Mouse (Mus musculus): ENCODE measurements at regions not wholly inside any gene's neighbourhood (a gene's known extent, or its start where the extent isn't known, plus 50 kb on each side); places are given as distances from the start of the nearest gene placed in this dataset.
"Not testable (repeated sequence)": the region's sequence is repeated elsewhere in the genome, so short reads cannot be mapped to it uniquely, and the experiment has no call there.

- DNase-seq (ENCODE audit: low spot score); H3K36me3 ChIP-seq (replicated peaks); H3K4me3 ChIP-seq; H3K27ac ChIP-seq (replicated peaks); H3K4me1 ChIP-seq; H3K27me3 ChIP-seq (replicated peaks; ENCODE audit: low read depth, poor library complexity, severe bottlenecking); H3K9me3 ChIP-seq: not testable (repeated sequence)
- 94% methylated on average over 15 of the region's 15 CpGs for WGBS
These were observed 731.6 kb upstream of the Pcdh10 start for GRCm38 (mm10) chr3:44646600-44646999.

DNA sequence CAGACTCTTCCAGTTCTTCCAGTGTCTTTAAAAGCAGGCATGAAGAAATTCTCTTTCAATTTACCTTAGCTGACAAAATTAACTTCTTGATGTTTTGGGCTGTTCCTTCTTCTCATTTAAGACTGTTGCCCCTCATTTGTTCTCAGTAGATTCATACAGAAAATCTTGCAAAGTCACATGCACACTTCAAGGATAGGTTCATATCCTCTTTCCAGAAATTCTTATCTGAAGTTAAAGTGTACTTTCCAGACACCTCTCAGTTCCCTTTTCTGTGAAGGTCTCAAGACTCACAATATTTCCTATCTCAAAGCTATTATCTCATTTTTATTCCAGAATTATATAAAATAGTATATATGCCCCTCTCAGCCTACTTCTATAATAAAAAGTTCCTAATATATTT lies 681.8 kb upstream of the Pcdh10 start:
- Histone ChIP-seq H3K4me3 (no peak overlapping the region), H3K27ac (replicated peaks) (no peak overlapping the region), H3K9me3 (no peaks in the 10 kb centered on the region), H3K36me3 (replicated peaks) (no peaks in the 10 kb centered on the region), H3K27me3 (replicated peaks; ENCODE audit: low read depth, poor library complexity, severe bottlenecking) (no peaks in the 10 kb centered on the region), H3K4me1 (no peaks in the 10 kb centered on the region)
- DNase-seq (ENCODE audit: low spot score), result no peak

DNA sequence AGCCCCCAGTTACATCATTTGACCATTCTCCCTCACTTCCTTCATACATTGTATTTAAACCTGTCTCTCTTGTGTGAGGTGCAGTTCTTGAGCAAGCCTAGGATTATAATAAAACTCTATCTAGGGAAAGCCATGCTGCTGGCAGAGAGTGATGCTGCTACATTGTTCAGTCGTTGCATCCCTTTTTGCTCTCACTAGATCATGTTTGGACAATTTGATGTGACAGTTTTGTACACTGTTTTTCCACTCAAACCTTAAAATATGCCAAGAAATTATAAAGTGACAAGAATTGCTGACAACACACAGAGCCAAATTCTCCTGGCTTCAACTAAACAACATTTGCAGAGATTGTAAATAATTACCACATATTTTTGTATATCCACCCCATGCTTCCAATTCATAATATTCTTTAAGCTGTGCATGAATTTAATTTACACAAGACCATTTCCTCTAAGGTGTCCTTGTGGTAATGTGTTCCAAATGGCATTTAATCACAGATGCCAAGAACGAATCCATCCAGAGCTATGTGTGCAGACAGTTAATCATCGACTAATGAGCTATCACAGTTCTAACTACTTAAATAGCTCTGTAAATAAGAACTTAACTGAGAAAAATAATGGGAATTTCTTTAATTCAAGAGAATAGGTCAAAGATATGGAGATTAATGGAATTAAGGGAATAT lies 681.1 kb upstream of the Pcdh10 start:
- Histone ChIP-seq H3K4me1 (no peaks in the 10 kb centered on the region), H3K9me3 (no peaks in the 10 kb centered on the region), H3K36me3 (replicated peaks) (no peaks in the 10 kb centered on the region), H3K27me3 (replicated peaks; ENCODE audit: low read depth, poor library complexity, severe bottlenecking) (no peaks in the 10 kb centered on the region), H3K27ac (replicated peaks) (no peak overlapping the region), H3K4me3 (no peak overlapping the region)
- no peak for DNase-seq (ENCODE audit: low spot score)
- 77% methylated on average over 3 of the region's 3 CpGs for WGBS

- no peaks in the 10 kb centered on the region for H3K9me3 ChIP-seq
- WGBS, result 81% methylated on average over 2 of the region's 2 CpGs
- H3K27ac ChIP-seq (replicated peaks), result no peak overlapping the region
- no peak overlapping the region for H3K4me3 ChIP-seq
- no peaks in the 10 kb centered on the region for H3K27me3 ChIP-seq (replicated peaks; ENCODE audit: low read depth, poor library complexity, severe bottlenecking)
- peaks cover 8% of the 10 kb centered on the region; the same call in 1 of the 2 replicates for H3K4me1 ChIP-seq
- DNase-seq (ENCODE audit: low spot score), result no peak
- no peaks in the 10 kb centered on the region for H3K36me3 ChIP-seq (replicated peaks)
These were observed 677.1 kb upstream of the Pcdh10 start for GRCm38 (mm10) chr3:44701125-44701524.

DNA sequence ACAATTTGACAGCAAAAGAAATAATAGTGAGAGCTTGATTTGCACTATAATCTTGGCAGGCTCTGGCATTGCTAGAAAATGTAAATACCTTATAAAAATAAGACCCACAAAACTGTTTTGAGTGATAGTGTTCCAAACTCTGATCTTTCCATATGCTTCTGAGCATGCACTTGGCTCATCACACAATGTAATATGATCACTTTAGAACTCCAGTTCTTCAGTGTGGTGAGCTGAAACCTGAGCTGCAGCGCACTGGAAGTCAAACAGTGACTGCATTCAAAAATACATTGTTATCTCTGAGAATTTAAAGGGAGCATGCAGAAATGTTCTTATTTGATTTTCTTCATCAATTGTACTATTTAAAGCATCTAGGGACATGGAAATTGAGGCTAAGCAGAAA lies 672.5 kb upstream of the Pcdh10 start:
- Histone ChIP-seq H3K27me3 (replicated peaks; ENCODE audit: low read depth, poor library complexity, severe bottlenecking) (no peaks in the 10 kb centered on the region), H3K4me1 (peaks cover 12% of the 10 kb centered on the region), H3K9me3 (no peaks in the 10 kb centered on the region), H3K4me3 (no peak overlapping the region), H3K36me3 (replicated peaks) (no peaks in the 10 kb centered on the region), H3K27ac (replicated peaks) (no peak overlapping the region)
- peak; percentile 12 for DNase-seq (ENCODE audit: low spot score)
- WGBS, result 38% methylated on average over 1 of the region's 1 CpGs

- no peaks in the 10 kb centered on the region for H3K4me1 ChIP-seq
- no peaks in the 10 kb centered on the region for H3K9me3 ChIP-seq
- H3K4me3 ChIP-seq, result no peak overlapping the region
- H3K36me3 ChIP-seq (replicated peaks), result no peaks in the 10 kb centered on the region
- no peaks in the 10 kb centered on the region for H3K27me3 ChIP-seq (replicated peaks; ENCODE audit: low read depth, poor library complexity, severe bottlenecking)
- WGBS, result 81% methylated on average over 3 of the region's 3 CpGs
- DNase-seq (ENCODE audit: low spot score), result no peak
- no peak overlapping the region for H3K27ac ChIP-seq (replicated peaks)
These were observed 662.7 kb upstream of the Pcdh10 start for GRCm38 (mm10) chr3:44715463-44715862.

All from embryonic facial prominence, embryonic 10.5 days (tissue).